Mouse (Mus musculus) forebrain, postnatal 0 days (tissue): ENCODE results near the gene Mgea5. TPM values are rescaled to one million over a fixed set of nuclear protein-coding genes. Genes with fewer than 3 reads are reported as not detected.

ENCODE experiments used
- ATAC-seq: fragments of 200-750 bp; cut with Nextera tagmentation; 2 replicates; pipeline ENCODE4 v1.8.0; 2017; ENCODE audit warnings: mild to moderate bottlenecking, moderate library complexity
- DNase-seq: peaks from one replicate; pipeline ENCODE4 v3.0.0-alpha.2; 2015
- H3K27ac ChIP-seq: fragments of 300-500 bp; sonication (generic); 2 replicates; pipeline ENCODE4 v1.5.1; 2014; ENCODE audit warnings: low read depth, mild to moderate bottlenecking, antibody characterized with exemption, low read length, moderate library complexity, mixed read lengths
- H3K27me3 ChIP-seq: fragments of 300-500 bp; sonication (generic); 2 replicates; pipeline ENCODE4 v1.6.1; 2014; ENCODE audit warnings: mild to moderate bottlenecking, low read length, mixed read lengths; ENCODE audit not compliant: insufficient read depth
- H3K36me3 ChIP-seq: fragments of 300-500 bp; sonication (generic); 2 replicates; pipeline ENCODE4 v1.6.1; 2014; ENCODE audit warnings: mild to moderate bottlenecking, moderate library complexity; ENCODE audit not compliant: insufficient read depth
- H3K4me1 ChIP-seq: fragments of 300-500 bp; sonication (generic); 2 replicates; pipeline ENCODE4 v1.6.1; 2014; ENCODE audit warnings: antibody characterized with exemption; ENCODE audit not compliant: insufficient read depth
- H3K4me2 ChIP-seq: fragments of 300-500 bp; sonication (generic); 2 replicates; pipeline ENCODE4 v1.6.1; 2014; ENCODE audit warnings: low read depth, mild to moderate bottlenecking, moderate library complexity
- H3K4me3 ChIP-seq: fragments of 300-500 bp; sonication (generic); 2 replicates; pipeline ENCODE4 v1.5.1; 2014; ENCODE audit warnings: low read depth, low read length, mixed read lengths
- H3K9ac ChIP-seq: fragments of 300-500 bp; sonication (generic); 2 replicates; pipeline ENCODE4 v1.6.1; 2014; ENCODE audit warnings: mild to moderate bottlenecking
- H3K9me3 ChIP-seq: fragments of 300-500 bp; sonication (generic); 2 replicates; pipeline ENCODE4 v1.6.1; 2016; ENCODE audit warnings: low read length
- CTCF ChIP-seq: sonication (generic); IDR thresholded peaks from 2 replicates; pipeline ENCODE4 v1.5.1; 2016; ENCODE audit warnings: antibody characterized with exemption, control low read depth, low read depth
- WGBS: fragments of 180-500 bp; shearing (Covaris S2); extraction: QIAGEN DNeasy Blood & Tissue Kit; methylation state at CpG from one replicate; pipeline ENCODE4 v1.1.7; 2014; 5-methylcytosine and 5-hydroxymethylcytosine counted together
- polyA plus RNA-seq: library from polyadenylated mRNA; unstranded; fragments of >200 nt; fragmentation: Nextera tagmentation; extraction: Ambion mirVana; gene quantifications from 2 replicates; pipeline ENCODE4 v1.2.1, GENCODE M21; 2015
- total RNA-seq: library from RNA; depleted of rRNA; stranded (reverse); fragments of >200 nt; gene quantifications from 2 replicates; pipeline ENCODE4 v1.2.3, GENCODE M21; 2014

The Mgea5 gene
- total and polyA plus RNA-seq, 2 experiments from 2014 or later: 67.8 to 247 TPM

GRCm38 (mm10) chr19:45737208-45737845, 46.3 kb downstream of the Mgea5 start:
- Histone ChIP-seq H3K27me3 (peaks cover 59% of the 10 kb centered on the region), H3K4me3 (peak overlapping the region; percentile 29), H3K4me2 (peak overlapping the region; percentile 52), H3K9me3 (no peaks in the 10 kb centered on the region), H3K36me3 (no peaks in the 10 kb centered on the region), H3K9ac (no peak overlapping the region), H3K4me1 (no peaks in the 10 kb centered on the region; the same call in 1 of the 2 replicates), H3K27ac (no peak overlapping the region)
- peak; percentile 10; the same call in 1 of the 2 replicates for ATAC-seq
- TF ChIP-seq CTCF: no peak
- DNase-seq: no peak
- 15% methylated on average over 22 of the region's 23 CpGs for WGBS

- no peaks in the 10 kb centered on the region for H3K9me3 ChIP-seq
- peak overlapping the region; percentile 52 for H3K4me2 ChIP-seq
- ATAC-seq: peak; percentile 50
- no peaks in the 10 kb centered on the region; the same call in 1 of the 2 replicates for H3K4me1 ChIP-seq
- peak; percentile 49 for DNase-seq
- no peak overlapping the region for H3K27ac ChIP-seq
- no peaks in the 10 kb centered on the region for H3K36me3 ChIP-seq
- no peak overlapping the region for H3K9ac ChIP-seq
- 2% methylated on average over 28 of the region's 28 CpGs for WGBS
- TF ChIP-seq CTCF: no peak
- peaks cover 54% of the 10 kb centered on the region for H3K27me3 ChIP-seq
- H3K4me3 ChIP-seq: peak overlapping the region; percentile 29
Observed at GRCm38 (mm10) chr19:45736855-45737207, 46.8 kb downstream of the Mgea5 start.

- Histone ChIP-seq H3K27ac (no peak overlapping the region), H3K4me1 (no peaks in the 10 kb centered on the region; the same call in 1 of the 2 replicates), H3K4me2 (no peak overlapping the region), H3K27me3 (peaks cover 50% of the 10 kb centered on the region), H3K9ac (no peak overlapping the region), H3K36me3 (no peaks in the 10 kb centered on the region), H3K9me3 (no peaks in the 10 kb centered on the region), H3K4me3 (no peak overlapping the region)
- TF ChIP-seq CTCF: no peak
- 45% methylated on average over 1 of the region's 1 CpGs for WGBS
- no peak for ATAC-seq
- DNase-seq: no peak
Observed at GRCm38 (mm10) chr19:45736241-45736640, 47.4 kb downstream of the Mgea5 start.

GRCm38 (mm10) chr19:45734762-45735161, 48.9 kb downstream of the Mgea5 start:
- Histone ChIP-seq H3K4me3 (no peak overlapping the region), H3K27ac (no peak overlapping the region), H3K36me3 (no peaks in the 10 kb centered on the region), H3K4me2 (no peak overlapping the region), H3K9ac (no peak overlapping the region), H3K9me3 (no peaks in the 10 kb centered on the region), H3K4me1 (no peaks in the 10 kb centered on the region; the same call in 1 of the 2 replicates), H3K27me3 (peaks cover 40% of the 10 kb centered on the region)
- WGBS: 44% methylated on average over 7 of the region's 7 CpGs
- no peak for TF ChIP-seq CTCF
- no peak for DNase-seq
- no peak for ATAC-seq

- Histone ChIP-seq H3K4me2 (no peak overlapping the region), H3K9ac (no peak overlapping the region), H3K36me3 (no peaks in the 10 kb centered on the region), H3K27me3 (peaks cover 34% of the 10 kb centered on the region), H3K4me3 (no peak overlapping the region), H3K27ac (no peak overlapping the region), H3K4me1 (no peaks in the 10 kb centered on the region; the same call in 1 of the 2 replicates), H3K9me3 (no peaks in the 10 kb centered on the region)
- WGBS: 77% methylated on average over 5 of the region's 5 CpGs
- DNase-seq (no peak), ATAC-seq (no peak)
- no peak for TF ChIP-seq CTCF
Observed at GRCm38 (mm10) chr19:45734191-45734590, 49.4 kb downstream of the Mgea5 start.

- H3K27me3 ChIP-seq: peaks cover 28% of the 10 kb centered on the region
- H3K9me3 ChIP-seq: no peaks in the 10 kb centered on the region
- no peak overlapping the region for H3K27ac ChIP-seq
- WGBS: 20% methylated on average over 10 of the region's 10 CpGs
- no peak overlapping the region for H3K9ac ChIP-seq
- no peaks in the 10 kb centered on the region for H3K36me3 ChIP-seq
- H3K4me1 ChIP-seq: no peaks in the 10 kb centered on the region; the same call in 1 of the 2 replicates
- no peak for TF ChIP-seq CTCF
- no peak for ATAC-seq
- H3K4me3 ChIP-seq: no peak overlapping the region
- DNase-seq: no peak
- H3K4me2 ChIP-seq: no peak overlapping the region
Observed at GRCm38 (mm10) chr19:45733564-45733963, 50.1 kb downstream of the Mgea5 start.

GRCm38 (mm10) chr19:45731658-45732057, 52.0 kb downstream of the Mgea5 start:
- no peaks in the 10 kb centered on the region for H3K36me3 ChIP-seq
- ATAC-seq: no peak
- H3K4me2 ChIP-seq: no peak overlapping the region
- H3K4me1 ChIP-seq: no peaks in the 10 kb centered on the region
- no peak overlapping the region for H3K9ac ChIP-seq
- 87% methylated on average over 7 of the region's 7 CpGs for WGBS
- H3K4me3 ChIP-seq: no peak overlapping the region
- H3K27me3 ChIP-seq: peaks cover 12% of the 10 kb centered on the region; the same call in 1 of the 2 replicates
- H3K27ac ChIP-seq: no peak overlapping the region
- H3K9me3 ChIP-seq: no peaks in the 10 kb centered on the region
- no peak for DNase-seq
- TF ChIP-seq CTCF: no peak
